Mouse (Mus musculus) liver, adult 2 months (tissue): ENCODE data around the gene Nol11. TPM values are rescaled to one million over a fixed set of nuclear protein-coding genes. Genes with fewer than 3 reads are reported as not detected.

ENCODE experiments used
- DNase-seq: peaks from one replicate; pipeline ENCODE4 v3.0.0-alpha.2; 2011; ENCODE audit warnings: low read depth, low spot score; ENCODE audit errors: extremely low read depth
- H3K27ac ChIP-seq: fragments of 200-500 bp; replicated peaks from 2 replicates; pipeline ENCODE4 v1.5.1; 2012; ENCODE audit warnings: low read depth, mild to moderate bottlenecking, control low read depth, inconsistent platforms, low read length; ENCODE audit not compliant: insufficient read depth
- H3K27me3 ChIP-seq: fragments of 200-500 bp; 2 replicates; pipeline ENCODE4 v1.6.1; 2012; ENCODE audit warnings: mild to moderate bottlenecking, moderate library complexity, low read length, inconsistent platforms; ENCODE audit not compliant: control insufficient read depth, insufficient read depth
- H3K36me3 ChIP-seq: fragments of 200-500 bp; 2 replicates; pipeline ENCODE4 v1.6.1; 2012; ENCODE audit warnings: low read length, inconsistent platforms; ENCODE audit not compliant: control insufficient read depth, insufficient read depth
- H3K4me1 ChIP-seq: fragments of 200-500 bp; 2 replicates; pipeline ENCODE4 v1.6.1; 2011; ENCODE audit warnings: low read length; ENCODE audit not compliant: control insufficient read depth, insufficient read depth
- H3K4me3 ChIP-seq: fragments of 200-500 bp; 2 replicates; pipeline ENCODE4 v1.5.1; 2011; ENCODE audit warnings: low read depth, mild to moderate bottlenecking, control low read depth, low read length, moderate library complexity; ENCODE audit not compliant: insufficient read depth
- H3K79me2 ChIP-seq: fragments of 200-500 bp; 2 replicates; pipeline ENCODE4 v1.6.1; 2012; ENCODE audit warnings: inconsistent platforms, mild to moderate bottlenecking, low read length, moderate library complexity; ENCODE audit not compliant: control insufficient read depth, insufficient read depth
- H3K9ac ChIP-seq: fragments of 200-500 bp; 2 replicates; pipeline ENCODE4 v1.6.1; 2012; ENCODE audit warnings: low read depth, mild to moderate bottlenecking, control low read depth, inconsistent platforms, low read length
- CTCF ChIP-seq: fragments of 200-500 bp; IDR thresholded peaks from 2 replicates; pipeline ENCODE4 v1.5.1; 2011; ENCODE audit warnings: low read depth, low read length, control low read depth
- POLR2A ChIP-seq: fragments of 200-500 bp; IDR thresholded peaks from 2 replicates; pipeline ENCODE4 v1.6.1; 2011; ENCODE audit warnings: low read length, control low read depth; ENCODE audit not compliant: insufficient read depth; ENCODE audit errors: extremely low read depth
- WGBS: fragments of 180-500 bp; shearing (Covaris S2); methylation state at CpG from one replicate; pipeline ENCODE4 v1.1.7; 2018; 5-methylcytosine and 5-hydroxymethylcytosine counted together
- polyA plus RNA-seq: library from polyadenylated mRNA; depleted of rRNA; stranded (reverse); fragments of >200 nt; gene quantifications from 2 replicates; pipeline ENCODE4 v1.2.3, GENCODE M21; 2012
- total RNA-seq: library from RNA; depleted of rRNA; stranded (reverse); fragments of >200 nt; gene quantifications from 2 replicates; pipeline ENCODE4 v1.2.3, GENCODE M21; 2014

The Nol11 gene
- total and polyA plus RNA-seq, 2 experiments: 4.6 to 9.0 TPM

DNA sequence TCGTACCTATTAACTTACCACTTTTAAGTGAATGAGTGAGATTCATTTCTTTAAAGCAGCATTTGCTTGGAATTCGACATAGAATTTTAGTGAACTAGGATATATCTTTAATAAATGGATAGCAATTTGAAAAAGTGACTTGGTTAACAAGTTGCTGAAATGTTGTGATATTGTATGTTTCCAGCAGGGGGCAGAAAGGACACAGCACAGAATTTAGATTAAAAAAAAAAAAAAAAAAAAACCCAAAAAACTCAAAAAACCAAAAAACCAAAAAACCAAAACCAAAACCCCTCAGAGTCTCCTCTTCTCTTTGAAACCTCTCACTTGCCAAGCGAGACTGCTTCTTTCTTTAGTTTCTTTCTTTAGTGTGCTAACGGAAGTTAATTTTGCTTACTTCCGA lies 24.6 kb upstream of the Nol11 start:
- H3K27me3 ChIP-seq: no peaks in the 10 kb centered on the region

DNA sequence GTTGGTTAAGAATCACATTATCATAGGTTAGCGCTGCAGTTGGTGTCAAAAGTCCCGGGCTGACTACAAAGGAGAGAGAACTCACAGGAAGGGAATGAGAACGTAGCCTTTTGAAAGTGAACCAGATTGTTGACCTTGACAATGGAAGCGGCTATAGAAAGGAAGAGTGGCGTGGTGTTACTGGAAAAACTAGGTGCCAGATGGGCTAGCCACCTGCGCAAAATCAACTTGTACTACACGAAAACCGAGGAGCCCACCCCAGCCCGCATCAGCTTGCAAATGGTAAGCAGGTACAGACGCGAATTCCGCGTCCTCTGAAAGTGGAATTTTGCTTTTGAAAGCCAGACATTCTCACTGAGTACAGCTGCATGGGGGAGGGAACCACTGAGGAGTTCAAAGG lies 20.6 kb upstream of the Nol11 start:
- DNase-seq: no peak
- no peak overlapping the region for H3K27ac ChIP-seq
- H3K4me3 ChIP-seq: no peak overlapping the region
- H3K79me2 ChIP-seq: no peaks in the 10 kb centered on the region
- TF ChIP-seq CTCF (no peak), POLR2A (no peak)
- 94% methylated on average over 13 of the region's 13 CpGs for whole genome bisulfite sequencing
- H3K9ac ChIP-seq: no peak overlapping the region
- H3K27me3 ChIP-seq: no peaks in the 10 kb centered on the region
- peaks cover 18% of the 10 kb centered on the region for H3K36me3 ChIP-seq
- no peaks in the 10 kb centered on the region; the same call in 1 of the 2 replicates for H3K4me1 ChIP-seq

More for the DNA sequence above, 24.6 kb upstream of the Nol11 start:
- no peak overlapping the region for H3K27ac ChIP-seq
- no peak overlapping the region for H3K4me3 ChIP-seq
- H3K4me1 ChIP-seq: no peaks in the 10 kb centered on the region
- H3K9ac ChIP-seq: no peak overlapping the region
- no peaks in the 10 kb centered on the region for H3K79me2 ChIP-seq
- WGBS: 77% methylated on average over 5 of the region's 5 CpGs
- TF ChIP-seq POLR2A: no peak
- TF ChIP-seq CTCF: peak; percentile 28; the same call in 1 of the 2 replicates
- peaks cover 29% of the 10 kb centered on the region for H3K36me3 ChIP-seq
- DNase-seq: peak; percentile 57

DNA sequence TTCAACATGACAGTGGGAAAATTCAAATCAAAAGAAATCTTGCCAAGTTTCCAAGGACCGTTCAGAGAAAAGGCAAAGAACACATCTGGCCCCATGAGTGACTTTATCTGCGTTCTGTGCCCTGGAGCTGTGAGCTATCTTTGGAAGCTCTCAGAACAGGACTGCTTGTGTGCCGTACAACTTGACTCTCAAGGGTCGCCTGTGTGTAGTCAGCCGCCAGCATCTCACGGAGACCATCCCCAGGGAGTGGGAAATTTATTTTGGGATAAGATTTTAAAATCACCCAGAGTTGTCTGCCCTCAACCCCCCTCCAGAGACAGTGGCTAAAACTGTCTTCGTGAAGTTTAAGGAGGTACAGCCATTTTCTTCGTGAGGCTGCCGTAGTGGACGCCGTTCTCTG lies 12.6 kb upstream of the Nol11 start:
- Histone ChIP-seq H3K27me3 (no peaks in the 10 kb centered on the region), H3K4me3 (no peak overlapping the region), H3K4me1 (peaks cover 3% of the 10 kb centered on the region), H3K27ac (no peak overlapping the region), H3K36me3 (no peaks in the 10 kb centered on the region), H3K9ac (no peak overlapping the region), H3K79me2 (no peaks in the 10 kb centered on the region)
- DNase-seq: no peak
- TF ChIP-seq POLR2A: no peak
- no peak for TF ChIP-seq CTCF
- 91% methylated on average over 11 of the region's 11 CpGs for WGBS

DNA sequence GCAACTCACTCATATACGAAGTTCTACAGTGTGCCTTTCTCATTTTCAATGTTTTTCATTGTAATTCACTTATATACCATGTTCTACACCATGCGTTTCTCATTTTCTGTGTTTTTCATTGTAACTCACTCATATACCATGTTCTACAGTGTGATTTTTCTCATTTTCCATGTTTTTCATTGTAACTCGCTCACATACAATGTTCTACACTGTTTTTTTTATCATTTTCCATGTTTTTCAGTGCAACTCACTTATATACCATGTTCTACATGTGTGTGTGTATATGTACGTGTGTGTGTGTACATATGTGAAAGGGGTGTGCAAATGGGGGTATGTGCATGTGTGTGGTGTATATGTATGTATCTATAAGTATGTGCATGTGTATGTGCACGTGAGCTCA lies 10.1 kb upstream of the Nol11 start:
- WGBS: 80% methylated on average over 5 of the region's 5 CpGs
- no peak overlapping the region for H3K9ac ChIP-seq
- DNase-seq: no peak
- H3K4me3 ChIP-seq: no peak overlapping the region
- H3K4me1 ChIP-seq: no peaks in the 10 kb centered on the region; the same call in 1 of the 2 replicates
- H3K36me3 ChIP-seq: no peaks in the 10 kb centered on the region
- TF ChIP-seq POLR2A (no peak), CTCF (no peak)
- H3K27ac ChIP-seq: no peak overlapping the region
- H3K27me3 ChIP-seq: no peaks in the 10 kb centered on the region
- H3K79me2 ChIP-seq: no peaks in the 10 kb centered on the region

DNA sequence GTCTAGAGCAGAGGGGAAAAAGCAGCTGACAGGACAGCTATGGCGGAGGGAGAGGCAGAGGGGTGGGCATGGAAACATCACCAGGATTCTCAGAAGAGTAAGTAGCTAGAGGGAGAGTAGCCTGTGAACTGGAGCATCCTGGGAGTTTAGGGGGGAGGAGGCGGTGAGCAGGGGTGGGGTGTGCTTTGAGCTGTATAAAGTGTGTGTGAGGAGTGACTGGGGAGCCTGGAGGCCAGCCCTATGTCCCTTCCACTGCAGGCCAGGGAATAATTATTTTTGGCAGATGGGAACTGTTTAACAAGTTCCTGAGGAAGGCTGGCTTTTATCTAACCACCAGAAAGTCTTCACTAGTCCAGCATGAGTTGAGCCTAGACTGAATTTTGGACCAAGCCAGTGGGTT lies 6.2 kb upstream of the Nol11 start:
- no peaks in the 10 kb centered on the region for H3K4me1 ChIP-seq
- H3K27me3 ChIP-seq: no peaks in the 10 kb centered on the region
- no peak overlapping the region for H3K9ac ChIP-seq
- 95% methylated on average over 2 of the region's 2 CpGs for WGBS
- H3K4me3 ChIP-seq: no peak overlapping the region
- TF ChIP-seq POLR2A: no peak
- no peak for TF ChIP-seq CTCF
- DNase-seq: no peak
- no peaks in the 10 kb centered on the region for H3K79me2 ChIP-seq
- no peak overlapping the region for H3K27ac ChIP-seq
- H3K36me3 ChIP-seq: no peaks in the 10 kb centered on the region

DNA sequence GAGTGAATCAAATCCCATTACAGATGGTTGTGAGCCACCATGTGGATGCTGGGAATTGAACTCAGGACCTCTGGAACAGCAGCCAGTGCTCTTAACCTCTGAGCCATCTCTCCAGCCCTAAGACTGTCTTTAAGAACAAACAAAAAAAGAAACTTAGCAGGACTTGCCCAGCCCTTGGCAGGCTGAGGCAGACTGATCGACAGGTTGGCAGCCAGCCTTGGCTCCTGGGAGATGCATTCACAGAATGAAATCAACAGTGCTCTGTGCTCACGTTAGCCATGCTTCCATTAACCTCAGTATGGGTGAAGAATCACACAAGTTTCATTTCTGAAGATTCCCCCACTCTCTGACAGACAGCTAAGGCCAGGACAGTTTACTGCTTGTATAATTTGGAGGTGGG lies 1.2 kb upstream of the Nol11 start:
- Histone ChIP-seq H3K36me3 (0 out of 2 replicates have a peak, but pooled peaks cover 1% of the 10 kb centered on the region), H3K79me2 (peaks cover 8% of the 10 kb centered on the region; the same call in 1 of the 2 replicates), H3K9ac (no peak overlapping the region), H3K4me1 (peaks cover 2% of the 10 kb centered on the region; the same call in 1 of the 2 replicates), H3K4me3 (no peak overlapping the region), H3K27me3 (no peaks in the 10 kb centered on the region), H3K27ac (no peak overlapping the region)
- no peak for TF ChIP-seq POLR2A
- TF ChIP-seq CTCF: no peak
- 20% methylated on average over 2 of the region's 2 CpGs for WGBS
- DNase-seq: peak; percentile 53
